ENCODE assay signal across 2 mouse cellular contexts in genomic region chr10:26161139-26161538, GRCm38 (mm10).
DNase-seq lines count a peak whose midpoint lies in the region; TF ChIP-seq lines count a peak whose summit lies in the region.
"Not testable (repeated sequence)": the region's sequence is repeated elsewhere in the genome, so short reads cannot be mapped to it uniquely, and the experiment has no call there.

No protein-coding gene starts in this region.

- not testable (repeated sequence) for H3K36me3 ChIP-seq in CH12.LX (replicated peaks in 1 of 2; ENCODE audit: control insufficient read depth in 1 of 2, insufficient read depth in 1 of 2, low read length in 1 of 2); ES-E14 (ENCODE audit: control insufficient read depth, insufficient read depth, low read length, poor library complexity, severe bottlenecking)

- TF ChIP-seq CTCF in CH12.LX (conservative IDR thresholded peaks at IDR 0.05 in 1 of 2, IDR thresholded peaks at IDR 0.05 in 1 of 2; ENCODE audit: low read depth in 2 of 2, low read length in 2 of 2) = not testable (repeated sequence)

- not testable (repeated sequence) for TF ChIP-seq EP300 in CH12.LX (IDR thresholded peaks at IDR 0.05; ENCODE audit: low read length)

- H3K9me3 ChIP-seq in CH12.LX (replicated peaks; ENCODE audit: low read length); ES-E14 (ENCODE audit: control insufficient read depth, insufficient read depth, low read depth, low read length): not testable (repeated sequence)

- not testable (repeated sequence) for TF ChIP-seq RAD21 in CH12.LX (IDR thresholded peaks at IDR 0.05; ENCODE audit: low read depth, low read length)

- not testable (repeated sequence) for H3K4me2 ChIP-seq in CH12.LX (ENCODE audit: insufficient read depth, low read depth, poor library complexity, severe bottlenecking)

- not testable (repeated sequence) for DNase-seq in CH12.LX (ENCODE audit: extremely low read depth); ES-E14 (ENCODE audit: low read depth, low spot score)

- H3K9ac ChIP-seq in CH12.LX (ENCODE audit: insufficient read depth, low read depth); ES-E14 (ENCODE audit: insufficient read depth, low read depth, low read length, poor library complexity, severe bottlenecking): not testable (repeated sequence)

- H3K4me1 ChIP-seq in CH12.LX (ENCODE audit: control insufficient read depth in 1 of 2, insufficient read depth in 2 of 2); ES-E14 (ENCODE audit: control insufficient read depth in 2 of 2, insufficient read depth in 2 of 2, low read length in 2 of 2, poor library complexity in 1 of 2): not testable (repeated sequence)

- in situ Hi-C loops in CH12.LX (cut with MboI; ENCODE audit: low pct_ligation_motif_present, low pct_unique_long_range_greater_than_20kb, low sequenced_read_pairs); ES-E14 (cut with MboI; ENCODE audit: low sequenced_read_pairs in 2 of 2, unreplicated experiment in 2 of 2): not testable (repeated sequence)

- H3K4me3 ChIP-seq in CH12.LX (replicated peaks in 1 of 3; ENCODE audit: low read depth in 2 of 3, low read length in 2 of 3, poor library complexity in 1 of 3); ES-E14 (ENCODE audit: insufficient read depth in 1 of 2, low read depth in 1 of 2, low read length in 2 of 2, poor library complexity in 1 of 2, severe bottlenecking in 1 of 2): not testable (repeated sequence)

- TF ChIP-seq POLR2A in CH12.LX (IDR thresholded peaks at IDR 0.05; ENCODE audit: low read depth, low read length) = not testable (repeated sequence)

- H3K79me2 ChIP-seq in CH12.LX (replicated peaks; ENCODE audit: control insufficient read depth, extremely low read depth, insufficient read depth, poor library complexity, severe bottlenecking) = not testable (repeated sequence)

- not testable (repeated sequence) for H3K27ac ChIP-seq in CH12.LX (ENCODE audit: insufficient read depth, low read depth); ES-E14 (ENCODE audit: insufficient read depth, low read depth, low read length, poor library complexity, severe bottlenecking)

- not testable (repeated sequence) for H3K27me3 ChIP-seq in CH12.LX (replicated peaks)

- dilution Hi-C loops in CH12.LX (cut with MboI; ENCODE audit: extremely low pct_ligation_motif_present, extremely low pct_unique_long_range_greater_than_20kb, low sequenced_read_pairs) = not testable (repeated sequence)

TF ChIP-seq in CH12.LX, 34 proteins besides CTCF, POLR2A, EP300 and RAD21:
- peak; percentile 71 for TF ChIP-seq MAFK (IDR thresholded peaks at IDR 0.05; ENCODE audit: insufficient replicate concordance, low read length)
TF ChIP-seq in CH12.LX: peak in this region for 1; not testable (repeated sequence) for 33.

TF ChIP-seq in ES-E14, 5 proteins besides CTCF, POLR2A, EP300 and RAD21:
- peak; percentile 65; the same call in 1 of the 2 replicates for TF ChIP-seq MAFK (IDR thresholded peaks at IDR 0.05; ENCODE audit: insufficient read depth, low read depth, low read length)
